ENCODE assay signal across 16 mouse cellular contexts in genomic region chr3:146932506-146932905, GRCm38 (mm10).
"Had no signal": no experiment of that assay in that cellular context is flagged by ENCODE, and none has a peak within 500 bp of the region (broad histone marks: within the 10 kb centered on the region; RNA-seq: fewer than 3 reads in every experiment).

No protein-coding gene starts in this region.

- H3K27me3 ChIP-seq: neural tube, embryonic 13.5 days; neural tube, embryonic 15.5 days; stomach, embryonic 15.5 days had no signal

- H3K4me1 ChIP-seq: neural tube, embryonic 13.5 days; neural tube, embryonic 15.5 days; stomach, embryonic 15.5 days had no signal

- DNase-seq: retina, postnatal 1 day; right cerebral cortex, adult 18-20 months; right cerebral cortex, postnatal 14 days; right cerebral cortex, postnatal 25 days; right cerebral cortex, postnatal 4 days; spleen, adult 18-20 months; thymus, adult 18-20 months; thymus, adult 2 months; thymus, postnatal 14 days; thymus, postnatal 25 days; thymus, postnatal 36 days; thymus, postnatal 4 days had no signal

- H3K36me3 ChIP-seq: stomach, embryonic 15.5 days had no signal

- H3K27ac ChIP-seq: neural tube, embryonic 13.5 days; neural tube, embryonic 15.5 days; stomach, embryonic 15.5 days; stomach, postnatal 0 days had no signal

- H3K4me2 ChIP-seq: neural tube, embryonic 13.5 days; neural tube, embryonic 15.5 days; stomach, embryonic 15.5 days had no signal

- H3K9me3 ChIP-seq: neural tube, embryonic 13.5 days; neural tube, embryonic 15.5 days; stomach, embryonic 15.5 days had no signal

- H3K9ac ChIP-seq: neural tube, embryonic 13.5 days; neural tube, embryonic 15.5 days; stomach, embryonic 15.5 days had no signal

- H3K4me3 ChIP-seq: neural tube, embryonic 13.5 days; neural tube, embryonic 15.5 days; stomach, embryonic 15.5 days had no signal
